Mouse (Mus musculus) heart, adult 2 months (tissue): ENCODE data around the gene Tjp3.

Experiments used
- CTCF ChIP-seq: fragments of 200-600 bp; IDR thresholded peaks from 2 replicates; pipeline ENCODE4 v1.8.1; 2022; ENCODE audit warnings: antibody characterized with exemption, mild to moderate bottlenecking, moderate library complexity
- EP300 ChIP-seq: fragments of 200-500 bp; IDR thresholded peaks from 2 replicates; pipeline ENCODE4 v1.6.1; 2011; ENCODE audit warnings: low read depth, low read length, control low read depth; ENCODE audit not compliant: insufficient read depth
- POLR2A ChIP-seq: fragments of 200-500 bp; IDR thresholded peaks from 2 replicates; pipeline ENCODE4 v1.6.1; 2011; ENCODE audit warnings: mild to moderate bottlenecking, low read depth, low read length, control low read depth; ENCODE audit not compliant: insufficient read depth

GRCm38 (mm10) chr10:81317273-81317672 lies 25.9 kb upstream of the Tjp3 start:
- TF ChIP-seq CTCF (no peak), POLR2A (no peak), EP300 (no peak)
